Mouse (Mus musculus): ENCODE results near the gene Gstp3.

GRCm38 (mm10) chr19:4071406-4071805 is 12.0 kb upstream of the Gstp3 start:
- TF ChIP-seq EP300 (IDR thresholded peaks at IDR 0.05; ENCODE audit: low read depth) (no peak), CTCF (IDR thresholded peaks at IDR 0.05; ENCODE audit: low read depth) (no peak)
